Mouse (Mus musculus) embryonic fibroblast, embryonic 13.5 days (primary cell): ENCODE results near the gene Cpm. TPM values are rescaled to one million over a fixed set of nuclear protein-coding genes. Genes with fewer than 3 reads are reported as not detected.

ENCODE experiments used
- H3K27ac ChIP-seq: 2 replicates; pipeline ENCODE4 v1.5.1; 2012; ENCODE audit warnings: low read length, control low read depth, inconsistent platforms; ENCODE audit not compliant: insufficient read depth
- H3K4me1 ChIP-seq: 2 replicates; pipeline ENCODE4 v1.6.1; 2011; ENCODE audit warnings: low read length; ENCODE audit not compliant: control insufficient read depth, insufficient read depth
- H3K4me3 ChIP-seq: 2 replicates; pipeline ENCODE4 v1.5.1; 2011; ENCODE audit warnings: mild to moderate bottlenecking, control low read depth, low read length; ENCODE audit not compliant: insufficient read depth
- CTCF ChIP-seq: IDR thresholded peaks from 2 replicates; pipeline ENCODE4 v1.5.1; 2011; ENCODE audit warnings: mild to moderate bottlenecking, control low read depth, low read length, moderate library complexity, borderline replicate concordance; ENCODE audit not compliant: insufficient read depth
- POLR2A ChIP-seq: IDR thresholded peaks from 2 replicates; pipeline ENCODE4 v1.6.1; 2011; ENCODE audit warnings: low read depth, mild to moderate bottlenecking, control low read depth, low read length, moderate library complexity
- polyA plus RNA-seq: library from polyadenylated mRNA; stranded (reverse); fragments of >200 nt; gene quantifications from 2 replicates; pipeline ENCODE4 v1.2.4, GENCODE M21; 2011; ENCODE audit warnings: low read depth; ENCODE audit not compliant: missing spikeins, insufficient read length

Cpm gene
- polyA plus RNA-seq, 1 experiment: 1.4 TPM

GRCm38 (mm10) chr10:117688204-117689151, 59.2 kb downstream of the Cpm start:
- Histone ChIP-seq H3K4me1 (no peaks in the 10 kb centered on the region), H3K27ac (no peak overlapping the region), H3K4me3 (no peak overlapping the region)
- TF ChIP-seq CTCF (no peak), POLR2A (no peak)

GRCm38 (mm10) chr10:117689297-117690100, 60.2 kb downstream of the Cpm start:
- TF ChIP-seq POLR2A: no peak
- TF ChIP-seq CTCF: no peak
- Histone ChIP-seq H3K4me1 (no peaks in the 10 kb centered on the region), H3K4me3 (no peak overlapping the region), H3K27ac (no peak overlapping the region)

- Histone ChIP-seq H3K4me3 (no peak overlapping the region), H3K27ac (no peak overlapping the region), H3K4me1 (no peaks in the 10 kb centered on the region)
- TF ChIP-seq POLR2A (no peak), CTCF (no peak)
Measured at GRCm38 (mm10) chr10:117690101-117690352, 60.7 kb downstream of the Cpm start.

- H3K4me3 ChIP-seq: no peak overlapping the region
- TF ChIP-seq CTCF (no peak), POLR2A (no peak)
- no peak overlapping the region for H3K27ac ChIP-seq
- no peaks in the 10 kb centered on the region for H3K4me1 ChIP-seq
Measured at GRCm38 (mm10) chr10:117690770-117691296, 61.5 kb downstream of the Cpm start.

- Histone ChIP-seq H3K27ac (no peak overlapping the region), H3K4me1 (no peaks in the 10 kb centered on the region), H3K4me3 (no peak overlapping the region)
- TF ChIP-seq CTCF: no peak
- TF ChIP-seq POLR2A: no peak
Measured at GRCm38 (mm10) chr10:117691389-117691968, 62.2 kb downstream of the Cpm start.

- no peaks in the 10 kb centered on the region for H3K4me1 ChIP-seq
- H3K4me3 ChIP-seq: no peak overlapping the region
- H3K27ac ChIP-seq: no peak overlapping the region
- TF ChIP-seq CTCF (no peak), POLR2A (no peak)
Measured at GRCm38 (mm10) chr10:117692173-117692572, 62.9 kb downstream of the Cpm start.

- no peak overlapping the region for H3K4me3 ChIP-seq
- no peaks in the 10 kb centered on the region for H3K4me1 ChIP-seq
- TF ChIP-seq POLR2A (no peak), CTCF (no peak)
- no peak overlapping the region for H3K27ac ChIP-seq
Measured at GRCm38 (mm10) chr10:117692953-117693352, 63.7 kb downstream of the Cpm start.

GRCm38 (mm10) chr10:117694255-117694953, 65.1 kb downstream of the Cpm start:
- no peak overlapping the region for H3K4me3 ChIP-seq
- no peak for TF ChIP-seq CTCF
- no peak for TF ChIP-seq POLR2A
- no peak overlapping the region for H3K27ac ChIP-seq
- H3K4me1 ChIP-seq: no peaks in the 10 kb centered on the region

- H3K27ac ChIP-seq: no peak overlapping the region
- TF ChIP-seq CTCF (no peak), POLR2A (no peak)
- H3K4me3 ChIP-seq: no peak overlapping the region
- H3K4me1 ChIP-seq: no peaks in the 10 kb centered on the region
Measured at GRCm38 (mm10) chr10:117695027-117695426, 65.7 kb downstream of the Cpm start.
